Mouse (Mus musculus) B cell, adult (primary cell): ENCODE measurements around the gene App. TPM values are rescaled to one million over a fixed set of nuclear protein-coding genes. Genes with fewer than 3 reads are reported as not detected.

ENCODE experiments used
- total RNA-seq: library from RNA; stranded (reverse); gene quantifications from 4 replicates; pipeline ENCODE4 v1.2.4, GENCODE M21; 2023; ENCODE audit not compliant: inconsistent age

App gene
- 3.6 to 3.9 TPM (median 3.8 TPM) in 4 replicates for total RNA-seq

GRCm38 (mm10) chr16:85173373-85174081 lies at the start of gene App:
Gene App, minus strand, starts transcription at chr16:85173766.

